Mouse (Mus musculus) ovary, postnatal 14 days (tissue): ENCODE results near the gene Gabpb1.

Experiments used
- DNase-seq: peaks from one replicate; pipeline ENCODE4 v3.0.0; 2022; ENCODE audit warnings: low spot score

Gene Gabpb1

DNA sequence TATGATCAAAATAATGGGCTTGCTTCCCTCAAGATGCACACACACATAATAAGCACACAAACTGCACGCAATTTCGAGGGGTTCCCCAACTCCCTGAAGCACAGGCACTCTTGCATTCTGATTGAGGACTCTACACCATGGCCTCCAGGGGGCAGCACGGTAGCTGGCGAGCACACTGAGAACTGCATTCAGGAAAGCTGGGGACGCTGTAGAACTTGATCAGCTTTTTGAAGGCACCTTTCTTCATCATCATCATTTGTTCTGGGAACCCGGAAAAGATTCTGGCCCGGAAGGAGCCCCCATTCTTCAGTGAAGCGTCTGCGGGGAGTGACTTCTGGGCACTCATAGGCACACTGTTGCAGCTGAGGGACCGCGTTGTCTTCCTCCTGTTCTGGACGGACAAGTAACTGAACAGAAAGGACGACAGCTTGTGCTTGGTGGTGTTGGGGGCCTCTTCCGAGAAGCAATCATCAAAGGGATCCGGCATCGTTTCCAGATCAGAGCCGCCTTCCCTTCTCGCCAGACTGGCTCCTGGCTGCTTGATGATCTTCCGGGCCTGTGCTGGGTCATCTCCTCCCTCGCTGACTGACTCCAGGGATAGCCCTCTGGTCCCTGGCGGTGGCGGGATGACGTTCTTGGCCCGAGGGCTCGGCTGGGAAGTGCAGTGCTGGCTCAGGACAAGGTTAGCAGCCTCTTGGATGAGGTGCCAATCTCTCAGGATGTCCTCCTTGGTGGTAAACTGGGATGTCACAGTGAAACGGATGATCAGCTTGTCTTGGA, 82.1 kb downstream of the Gabpb1 start:
- peak; percentile 52 for DNase-seq

DNA sequence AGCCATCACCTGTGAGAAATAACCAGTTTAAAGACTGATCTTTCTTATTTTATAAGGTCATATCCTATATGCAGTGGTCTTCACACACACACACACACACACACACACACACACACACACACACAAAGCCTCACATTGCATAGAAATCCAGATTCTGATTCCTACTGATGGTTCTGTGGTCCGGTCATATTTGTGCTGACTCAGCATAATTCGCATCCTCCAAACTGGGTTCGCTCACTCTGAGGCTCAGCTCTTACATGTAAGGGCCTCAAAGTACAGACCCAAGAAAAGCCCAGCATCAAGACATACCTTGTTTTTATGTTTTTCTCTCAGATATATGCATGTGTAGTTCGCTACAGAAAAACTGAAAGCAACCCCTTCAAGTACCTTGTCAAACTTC, 84.8 kb downstream of the Gabpb1 start:
- no peak for DNase-seq

DNA sequence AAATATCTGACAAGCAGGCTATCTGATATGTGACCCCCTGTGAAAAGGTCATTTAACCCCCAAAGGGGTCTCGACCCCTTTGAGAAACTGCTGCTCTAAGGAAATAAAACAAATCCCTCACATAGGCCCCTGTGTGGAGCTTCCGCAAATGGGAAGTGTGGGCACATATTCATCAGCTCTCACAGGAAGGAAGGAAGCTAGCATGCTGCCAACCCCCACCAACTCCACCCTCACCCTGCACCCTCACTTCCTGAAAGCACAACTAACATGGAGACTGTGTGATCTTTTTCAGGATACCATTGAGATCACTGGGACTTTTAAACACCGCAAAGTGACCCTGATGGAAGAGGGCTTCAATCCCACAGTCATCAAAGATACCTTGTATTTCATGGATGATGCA, 88.7 kb downstream of the Gabpb1 start:
- no peak for DNase-seq

DNA sequence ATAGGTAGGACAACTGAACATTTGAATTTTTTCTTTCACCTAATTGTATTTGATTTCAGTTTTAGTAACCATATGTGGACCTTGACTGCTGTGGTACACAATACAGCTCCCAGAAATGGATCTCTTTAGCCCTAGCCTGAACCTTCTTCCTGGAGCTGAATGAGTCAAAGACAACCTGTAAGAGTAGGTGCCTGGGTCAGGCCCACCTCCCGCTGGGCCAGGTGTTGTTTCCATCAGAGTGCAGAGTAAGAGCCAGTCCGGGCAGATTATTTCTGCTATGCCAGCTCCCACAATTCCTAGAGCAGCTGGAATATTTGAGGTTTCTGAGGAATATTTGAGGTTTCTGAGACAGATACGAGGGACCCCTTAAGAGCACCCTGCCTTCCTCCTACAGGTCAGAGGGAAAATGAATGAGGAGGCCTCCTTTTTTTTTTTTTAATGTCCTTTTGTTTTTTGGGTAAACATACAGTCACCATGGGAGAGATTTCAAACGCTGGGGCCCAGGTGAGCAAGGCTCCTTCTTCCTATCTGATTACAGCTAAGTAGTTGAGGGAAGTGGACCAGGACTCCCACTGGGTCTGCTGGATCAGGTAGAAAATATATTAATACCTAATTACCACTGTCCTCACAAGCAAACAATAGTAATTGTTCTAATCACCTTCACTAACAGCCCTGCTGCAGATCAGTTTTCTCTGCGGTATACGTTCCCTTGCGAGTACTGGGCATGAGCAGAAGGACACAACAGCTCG, 91.3 kb downstream of the Gabpb1 start:
- DNase-seq = no peak

DNA sequence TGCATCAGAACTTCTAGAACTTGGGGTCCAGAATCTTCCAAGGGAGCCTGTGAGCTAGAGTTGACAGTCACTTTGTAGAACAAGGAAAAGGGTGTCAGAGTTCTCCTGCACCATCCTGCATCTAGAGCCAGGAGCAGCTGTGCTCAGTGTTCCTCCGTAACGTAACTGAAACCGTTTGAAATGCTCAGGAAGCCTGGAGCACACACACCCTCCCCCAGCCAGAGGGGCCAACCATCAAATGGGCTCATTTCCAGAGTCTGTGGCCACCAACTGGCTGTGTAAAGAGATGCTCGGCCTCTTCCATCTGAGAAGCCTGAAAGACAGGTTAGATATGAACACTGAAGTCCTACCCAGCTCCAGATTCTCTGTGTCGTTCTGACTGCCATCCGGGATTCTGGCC, 92.2 kb downstream of the Gabpb1 start:
- no peak for DNase-seq

GRCm38 (mm10) chr2:126579282-126579681, 96.9 kb downstream of the Gabpb1 start:
- DNase-seq = no peak
